Mouse (Mus musculus) layer of hippocampus, postnatal 25 days (tissue): ENCODE results near the gene Tmem79. TPM values are rescaled to one million over a fixed set of nuclear protein-coding genes. Genes with fewer than 3 reads are reported as not detected.
"Not testable (repeated sequence)": the region's sequence is repeated elsewhere in the genome, so short reads cannot be mapped to it uniquely, and the experiment has no call there.

Source experiments
- DNase-seq, 2 experiments: peaks; one replicate each; pipeline ENCODE4 v3.0.0; 2022; ENCODE audit warnings: mixed read lengths in 2 of 2, low spot score in 1 of 2; ENCODE audit errors: extremely low spot score in 1 of 2
- total RNA-seq, 2 experiments: library from RNA; stranded (reverse); gene quantifications; 2 replicates each; pipeline ENCODE4 v1.2.3; 2021

Gene Tmem79
- total RNA-seq, 2 experiments from 2014 or later = 1.3 to 1.4 TPM

- no peak for DNase-seq
Observed at GRCm38 (mm10) chr3:88354396-88355165, 18.6 kb upstream of the Tmem79 start.

DNA sequence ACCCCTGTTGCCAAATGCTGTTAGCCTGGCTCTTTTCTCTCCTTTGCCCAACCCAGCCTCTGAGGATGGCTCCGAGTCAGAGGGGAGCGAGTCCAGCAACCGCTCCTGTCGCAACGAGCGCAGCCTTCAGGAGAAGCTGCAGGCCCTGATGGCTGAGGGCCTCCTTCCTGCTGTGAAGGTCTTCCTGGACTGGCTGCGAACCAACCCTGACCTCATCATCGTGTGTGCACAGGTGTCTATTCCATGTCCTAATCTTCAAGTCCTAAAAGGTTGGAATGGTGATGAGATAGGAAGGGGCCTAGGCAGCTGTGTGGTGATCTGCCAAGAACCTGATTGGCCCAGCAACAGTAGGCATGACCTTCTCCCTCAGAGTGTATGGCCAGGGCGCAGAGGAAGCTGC is 17.0 kb upstream of the Tmem79 start:
- DNase-seq = no peak

- DNase-seq = no peak
Observed at GRCm38 (mm10) chr3:88350732-88351131, 14.8 kb upstream of the Tmem79 start.

DNA sequence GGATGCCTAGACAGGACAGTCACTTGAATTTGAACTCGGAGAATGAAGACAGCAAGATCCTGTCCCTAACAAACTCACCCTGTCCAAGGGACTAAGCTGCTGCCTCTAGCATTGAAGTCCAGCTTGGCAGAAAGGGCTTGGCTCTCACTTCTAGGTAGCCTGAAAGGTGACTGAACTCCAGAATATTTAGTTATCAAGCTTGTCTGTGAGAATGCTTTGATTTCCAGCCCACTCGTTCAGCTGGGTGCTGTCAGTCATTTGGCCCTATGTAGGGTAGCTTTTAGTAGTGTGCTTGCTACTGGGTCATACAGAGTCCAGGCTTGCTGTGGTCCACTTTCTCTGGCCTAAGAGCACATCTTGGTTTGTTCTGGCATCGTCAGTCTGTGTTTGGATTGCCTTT is 3.1 kb upstream of the Tmem79 start:
- DNase-seq = no peak

- DNase-seq = no peak
Observed at GRCm38 (mm10) chr3:88338316-88338715, 2.4 kb upstream of the Tmem79 start.

- DNase-seq = no peak
Observed at GRCm38 (mm10) chr3:88337367-88338020, 1.5 kb upstream of the Tmem79 start.

GRCm38 (mm10) chr3:88335436-88336053 is 403 bp downstream of the Tmem79 start:
- DNase-seq = no peak

- no peak for DNase-seq
Observed at GRCm38 (mm10) chr3:88334902-88335435, 979 bp downstream of the Tmem79 start.

DNA sequence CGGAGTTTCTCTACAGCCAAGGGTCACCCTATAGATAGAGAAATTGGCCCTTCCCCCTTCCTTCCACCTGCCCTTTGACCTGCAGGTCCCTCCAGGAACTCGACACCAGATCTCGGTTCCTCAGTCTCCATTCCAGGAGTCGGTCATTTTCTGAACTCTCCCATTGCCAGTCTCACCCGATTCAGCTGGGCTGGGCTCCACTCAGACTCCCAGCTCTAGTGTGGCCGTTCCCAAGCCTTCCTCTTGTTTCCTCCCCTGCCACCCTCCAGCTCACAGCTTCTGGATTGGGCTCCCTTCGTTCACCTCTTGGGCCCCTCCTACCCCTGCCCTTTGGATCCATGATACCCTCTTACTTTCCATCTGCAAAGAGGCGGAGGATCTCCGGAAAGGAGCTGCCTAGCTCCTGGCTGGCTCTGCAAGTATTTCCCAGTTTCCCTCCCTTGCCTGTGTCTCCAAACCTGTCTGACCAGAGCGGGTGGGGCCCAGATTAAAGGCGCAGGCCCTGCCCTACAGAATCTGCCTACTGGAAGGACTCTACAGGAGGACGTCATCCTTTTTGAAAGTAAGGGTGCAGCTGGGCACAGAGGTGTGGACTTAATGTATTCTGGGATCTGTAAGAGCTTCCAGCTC is 1.8 kb downstream of the Tmem79 start:
- no peak for DNase-seq

- DNase-seq = peak in 1 of 2 experiments; percentile 36
Observed at GRCm38 (mm10) chr3:88331282-88331681, 4.7 kb downstream of the Tmem79 start.

- no peak for DNase-seq
Observed at GRCm38 (mm10) chr3:88328956-88329355, 7.0 kb downstream of the Tmem79 start.

GRCm38 (mm10) chr3:88324951-88325405 is 11.0 kb downstream of the Tmem79 start, which contains the start of gene Glmp:
Gene Glmp (plus strand): TSS chr3:88325023.
- peak; percentile 20 to 55 for DNase-seq

- DNase-seq = no peak
Observed at GRCm38 (mm10) chr3:88299172-88299571, 36.8 kb downstream of the Tmem79 start.

DNA sequence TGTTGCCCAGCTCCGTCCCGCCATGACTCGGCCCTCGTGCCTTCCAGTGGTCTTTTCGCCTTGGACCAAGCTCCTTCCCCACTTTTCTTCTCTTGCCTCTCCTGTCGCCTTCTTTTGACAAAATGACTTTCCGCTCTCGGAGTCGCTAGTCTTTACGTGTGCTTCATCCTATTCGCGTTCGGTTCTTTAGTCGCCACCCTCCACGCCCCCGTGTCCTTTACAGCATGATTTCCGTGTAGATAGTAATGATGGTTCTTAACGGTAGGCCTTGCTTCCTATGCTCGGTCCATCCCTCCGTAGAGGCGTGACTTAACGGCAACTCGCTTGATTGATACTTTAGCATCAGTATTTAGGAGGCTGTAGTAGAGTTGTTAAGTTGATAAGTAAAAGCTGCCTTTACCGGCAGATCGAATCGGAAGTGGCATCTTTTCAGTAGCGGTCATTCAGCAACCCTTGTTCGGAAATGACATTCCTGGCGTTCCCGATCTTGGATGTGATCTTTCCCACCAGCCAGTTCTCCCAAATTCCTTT is 38.6 kb downstream of the Tmem79 start:
- no peak for DNase-seq

GRCm38 (mm10) chr3:88296561-88297318 is 39.2 kb downstream of the Tmem79 start, which contains the start of the genes Tsacc and Cct3:
Gene Tsacc (minus strand): TSS chr3:88296999.
Gene Cct3 (plus strand): TSS chr3:88297116.
- peak; percentile 80 to 83 for DNase-seq

DNA sequence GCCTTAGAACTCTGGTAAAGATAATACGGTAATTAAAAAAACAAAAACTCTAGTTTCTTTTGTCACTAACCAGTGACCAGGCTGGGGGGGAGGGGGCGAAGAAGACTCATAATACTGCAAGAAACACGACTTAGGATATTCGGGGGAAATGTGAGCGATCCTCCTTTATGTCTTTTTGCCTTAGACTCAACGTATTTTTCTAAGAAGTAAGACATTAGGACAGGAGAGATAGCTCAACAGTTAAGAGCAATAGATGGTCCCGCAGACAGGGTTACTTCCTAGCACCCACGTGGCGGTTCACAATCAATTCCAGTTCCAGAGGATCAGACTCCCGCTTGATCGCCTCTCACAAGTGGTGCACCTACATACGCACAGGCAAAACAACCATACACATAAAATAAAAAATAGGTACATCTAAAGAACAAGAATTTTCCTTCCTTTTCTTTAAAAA is 39.8 kb downstream of the Tmem79 start:
- DNase-seq = no peak

- not testable (repeated sequence) for DNase-seq
Observed at GRCm38 (mm10) chr3:88295272-88295671, 40.7 kb downstream of the Tmem79 start.

DNA sequence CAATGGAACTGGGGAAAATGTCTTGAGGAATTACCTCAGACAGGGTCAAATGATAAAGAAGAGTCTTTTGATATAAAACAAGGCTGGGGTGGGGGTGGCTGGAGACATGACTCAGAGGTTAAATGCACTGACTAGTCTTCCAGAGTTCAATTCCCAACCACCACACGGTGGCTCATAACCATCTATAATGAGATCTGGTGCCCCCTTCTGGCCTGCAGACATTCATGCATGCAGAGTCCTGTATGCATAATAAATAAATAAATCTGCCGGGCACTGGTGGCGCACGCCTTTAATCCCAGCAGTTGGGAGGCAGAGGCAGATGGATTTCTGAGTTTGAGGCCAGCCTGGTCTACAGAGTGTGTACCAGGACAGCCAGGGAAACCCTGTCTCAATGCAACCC is 44.0 kb downstream of the Tmem79 start:
- no peak for DNase-seq

GRCm38 (mm10) chr3:88288133-88288713 is 47.7 kb downstream of the Tmem79 start:
- DNase-seq = not testable (repeated sequence)
